Mouse (Mus musculus): ENCODE data around the gene Gpr55.
"Not testable (repeated sequence)": the region's sequence is repeated elsewhere in the genome, so short reads cannot be mapped to it uniquely, and the experiment has no call there.

Gene Gpr55

DNA sequence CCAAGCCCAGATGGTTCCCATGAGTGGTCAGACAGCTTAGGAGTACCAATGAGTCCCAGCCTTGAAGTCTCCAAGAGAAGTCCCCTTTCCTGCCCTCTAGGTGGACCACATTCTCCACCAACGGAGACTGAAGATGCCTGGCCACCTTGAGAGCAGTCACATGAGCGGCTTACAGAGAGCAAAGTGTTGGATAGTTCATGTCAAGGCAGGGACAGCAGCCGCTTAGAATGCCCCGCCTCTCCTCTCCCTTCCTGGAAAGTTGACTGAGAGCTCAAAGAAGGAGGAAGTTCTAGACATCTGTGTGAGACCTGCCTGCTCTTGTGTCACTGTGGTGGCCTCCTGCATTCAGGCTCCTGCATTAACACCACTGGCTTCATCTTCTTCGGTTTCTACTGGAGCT, at the start of gene Gpr55:
Gene Gpr55 (minus strand): TSS at position 135 of the 400 bp plus-strand sequence.
- DNase-seq (ENCODE audit: low spot score): no peak

DNA sequence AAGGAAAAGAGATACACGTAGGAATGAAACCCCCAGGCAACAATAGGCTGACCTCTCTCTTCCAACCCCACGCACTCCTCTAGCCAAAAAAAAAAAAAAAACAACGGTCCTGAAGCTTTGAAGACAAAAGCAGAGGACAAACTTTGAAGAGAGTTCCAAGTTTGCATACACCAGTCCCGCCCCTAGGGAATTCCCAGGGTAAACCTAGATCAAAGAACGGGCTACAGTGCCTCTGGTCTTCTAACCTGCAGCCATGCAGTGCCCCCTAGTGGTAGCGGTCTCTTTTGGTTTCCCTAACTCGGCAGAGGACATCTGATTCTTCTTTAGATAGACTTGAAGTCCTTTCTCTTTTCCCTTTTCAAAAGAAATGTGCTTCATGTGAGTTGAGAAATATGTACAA, 47.0 kb upstream of the Gpr55 start:
- peak; percentile 64 for DNase-seq (ENCODE audit: low spot score)

DNA sequence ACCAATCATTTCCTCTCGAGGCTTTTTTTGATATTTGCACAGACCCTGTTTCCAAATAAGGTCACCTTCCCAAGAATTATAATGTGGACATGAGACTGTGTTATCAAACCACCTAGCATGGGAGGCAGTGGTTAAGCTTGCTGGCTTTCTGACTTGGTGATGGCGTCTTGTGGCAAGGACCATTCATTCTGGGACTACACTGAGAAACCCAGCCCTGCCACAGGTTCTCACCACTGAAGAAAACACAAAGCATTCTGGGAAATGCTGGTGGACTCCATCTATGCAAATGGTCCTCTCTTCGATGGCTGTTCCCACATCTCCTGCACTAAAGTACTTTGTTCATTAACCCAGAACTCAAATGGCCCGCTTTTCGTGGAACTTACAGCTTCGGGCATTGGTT, 45.2 kb upstream of the Gpr55 start:
- no peak for DNase-seq (ENCODE audit: low spot score)

DNA sequence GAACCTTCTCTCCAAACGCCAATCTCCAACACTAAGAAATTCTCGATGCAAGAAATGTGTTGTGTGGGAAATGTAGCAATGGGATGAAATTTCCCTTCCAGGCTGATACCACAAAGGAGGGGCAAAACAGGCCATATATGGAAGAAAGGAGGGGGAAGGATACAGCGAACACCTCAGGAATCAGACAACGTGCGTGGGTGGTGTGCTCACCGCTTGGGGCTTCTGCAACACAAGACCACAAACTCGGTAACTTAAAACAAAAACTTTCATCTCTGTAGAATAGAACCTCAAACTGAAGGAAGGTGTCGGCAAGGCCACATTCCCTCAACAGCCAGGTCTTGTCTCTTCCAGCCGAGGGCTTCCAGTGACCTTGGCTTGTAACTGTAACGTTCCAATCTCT, 44.7 kb upstream of the Gpr55 start:
- no peak for DNase-seq (ENCODE audit: low spot score)

DNA sequence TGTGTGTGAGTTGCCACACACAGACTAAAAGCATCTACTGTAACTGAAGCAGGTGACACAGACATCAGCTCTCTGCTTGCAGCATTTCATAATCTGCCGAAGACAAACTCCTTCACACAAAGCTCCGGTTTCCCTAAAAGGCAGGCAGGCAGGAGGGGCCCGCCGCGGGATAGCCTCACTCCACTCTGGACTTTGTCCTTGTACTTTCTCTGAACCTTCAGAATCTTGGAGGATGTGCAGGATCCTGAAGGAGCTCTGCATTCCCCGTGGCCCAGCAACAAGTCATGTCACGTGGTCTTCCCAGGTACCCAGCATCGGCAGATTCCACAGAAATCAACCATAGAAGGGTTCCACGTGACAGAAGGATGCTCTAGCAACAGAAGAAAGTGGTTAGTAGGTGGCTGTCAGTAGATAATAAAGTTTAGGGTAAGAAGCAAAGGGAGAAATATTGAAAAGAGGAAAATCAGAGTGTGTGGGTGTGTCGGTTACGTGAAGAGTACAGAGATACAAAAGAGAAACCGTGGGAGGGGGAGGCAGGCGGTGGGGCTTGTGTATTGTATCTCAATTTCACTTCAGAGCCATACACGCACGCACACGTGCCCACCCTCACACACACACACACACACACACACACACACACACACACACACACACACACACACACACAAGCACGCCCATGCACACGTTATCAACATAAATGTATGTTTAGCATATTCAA, 39.2 kb upstream of the Gpr55 start:
- DNase-seq (ENCODE audit: low spot score): no peak

DNA sequence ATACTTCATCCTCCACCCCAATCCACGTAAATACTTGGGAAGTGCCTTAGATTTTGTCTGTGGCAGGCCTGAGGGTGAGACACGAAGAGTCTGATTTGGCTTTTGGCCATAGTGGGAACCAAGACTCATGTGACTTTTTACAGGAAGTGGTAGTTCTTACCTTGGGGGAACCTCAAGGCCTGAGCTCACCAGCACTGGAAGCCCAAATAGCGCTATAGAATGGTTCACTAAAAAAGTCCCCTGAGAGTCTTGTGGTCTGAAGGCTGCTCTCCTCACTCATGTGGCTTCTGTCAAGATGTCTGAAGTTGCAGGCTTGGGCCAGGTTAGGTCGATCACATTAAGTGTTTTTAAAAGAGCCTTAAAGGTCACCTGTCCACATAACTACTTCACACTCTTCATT, 37.2 kb upstream of the Gpr55 start:
- no peak for DNase-seq (ENCODE audit: low spot score)

DNA sequence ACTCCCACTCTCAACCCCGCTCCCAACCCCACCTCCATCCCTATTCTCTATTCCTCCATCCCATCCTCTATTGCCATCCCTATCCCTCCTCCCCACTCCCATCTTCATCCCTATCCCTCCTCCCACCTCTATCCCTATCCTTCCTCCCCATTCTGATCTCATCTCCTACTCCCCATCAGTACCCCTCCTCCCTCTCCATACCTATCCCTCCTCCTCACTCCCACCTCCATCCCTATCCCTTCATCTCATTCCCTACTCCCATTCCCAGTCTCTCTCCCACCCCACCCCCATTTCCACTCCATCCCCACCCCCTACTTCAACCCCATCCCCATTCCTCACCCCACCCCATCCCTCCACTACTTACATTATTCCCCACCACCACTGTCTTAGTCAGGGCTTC, 36.4 kb upstream of the Gpr55 start:
- DNase-seq (ENCODE audit: low spot score): no peak

DNA sequence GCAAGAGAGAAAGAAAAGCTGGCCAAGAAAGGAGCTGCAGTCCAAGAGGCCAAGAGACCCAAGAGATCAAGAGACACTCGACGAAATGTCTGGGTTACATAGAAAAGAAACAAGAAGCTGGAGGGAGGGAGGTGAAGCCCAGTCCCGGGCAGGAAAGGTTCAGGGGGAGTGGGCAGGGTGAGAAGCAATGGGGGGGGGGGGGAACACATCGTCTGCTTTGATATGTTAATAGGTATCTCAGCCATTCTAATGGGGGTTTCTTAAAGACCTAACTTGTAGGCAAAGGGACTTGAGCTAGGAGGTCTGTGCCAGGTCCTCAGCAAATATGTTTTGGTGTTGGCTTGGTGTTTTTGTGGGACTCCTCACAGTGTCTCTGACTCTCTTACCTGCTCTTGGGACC, 32.7 kb upstream of the Gpr55 start:
- no peak for DNase-seq (ENCODE audit: low spot score)

DNA sequence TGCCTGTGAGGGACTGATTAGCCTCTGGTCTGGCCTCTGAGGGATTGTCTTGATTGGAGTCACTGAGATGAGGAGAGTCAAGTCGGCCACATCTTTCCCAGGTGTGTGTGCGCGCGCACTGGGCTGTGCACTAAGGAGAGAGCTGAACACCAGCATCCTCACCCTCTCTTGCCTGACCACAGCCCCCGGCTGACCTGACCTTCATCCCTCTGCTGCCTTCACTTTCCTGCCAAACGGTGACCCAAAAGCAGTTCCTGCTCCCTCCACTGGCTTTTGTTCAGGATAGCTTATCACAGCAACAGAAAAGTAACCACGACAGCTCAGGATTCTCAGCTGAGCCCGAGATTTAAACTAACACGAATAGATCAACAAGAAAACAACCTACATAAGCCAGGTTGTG, 31.4 kb upstream of the Gpr55 start:
- no peak for DNase-seq (ENCODE audit: low spot score)

DNA sequence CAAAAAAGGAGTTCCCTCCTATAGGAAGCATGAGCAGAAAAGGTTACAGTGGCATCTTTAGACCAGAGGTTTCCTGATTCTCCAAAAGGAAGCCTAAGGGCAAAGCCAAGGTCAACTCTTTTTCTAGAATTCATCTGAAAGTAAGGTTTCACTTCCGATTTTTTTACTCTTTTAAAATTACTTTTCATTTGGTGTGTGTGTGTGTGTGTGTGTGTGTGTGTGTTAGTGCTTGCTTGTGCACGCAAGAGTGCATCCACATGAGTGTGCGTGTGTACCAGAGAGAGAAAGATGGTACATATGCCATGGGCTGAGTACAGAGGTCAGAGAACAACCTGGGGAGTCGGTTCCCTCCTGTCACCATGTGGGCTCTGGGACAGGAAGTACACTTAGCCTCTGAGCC, 28.1 kb upstream of the Gpr55 start:
- not testable (repeated sequence) for DNase-seq (ENCODE audit: low spot score)

DNA sequence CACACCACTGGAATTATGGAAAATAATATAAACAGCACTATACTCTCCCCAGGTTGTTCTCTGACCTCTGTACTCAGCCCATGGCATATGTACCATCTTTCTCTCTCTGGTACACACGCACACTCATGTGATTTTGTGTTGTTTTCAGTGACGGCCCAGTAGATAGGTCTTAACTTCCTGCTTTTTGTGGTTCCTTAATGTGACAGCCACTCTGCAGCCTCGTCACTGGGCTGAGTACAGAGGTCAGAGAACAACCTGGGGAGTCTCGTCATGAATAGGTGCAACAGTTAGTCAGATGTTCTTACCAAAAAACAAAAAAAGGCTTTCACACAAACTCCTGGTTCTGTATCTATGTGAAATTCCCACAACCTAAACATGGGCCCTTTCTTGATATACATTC, 27.5 kb upstream of the Gpr55 start:
- DNase-seq (ENCODE audit: low spot score): no peak

DNA sequence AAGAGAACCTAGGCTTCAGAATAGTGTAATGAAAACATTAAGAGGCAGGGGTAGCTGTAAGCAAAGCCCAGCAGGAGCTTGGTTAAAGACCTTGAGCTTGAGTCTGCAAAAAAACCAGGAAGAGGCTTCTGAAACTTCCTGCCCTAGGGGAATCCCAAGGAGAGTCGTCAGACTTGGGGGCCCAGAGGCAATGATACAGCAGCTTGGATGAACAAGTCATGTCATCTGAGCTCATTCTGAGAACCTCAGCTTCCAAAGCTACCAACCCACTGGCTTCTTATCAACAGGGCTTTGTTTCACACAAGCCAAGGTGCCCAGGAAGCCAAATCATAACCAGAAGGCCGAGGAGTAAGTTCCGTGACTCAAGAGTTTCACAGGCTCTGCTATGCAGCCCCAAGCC, 25.0 kb upstream of the Gpr55 start:
- no peak for DNase-seq (ENCODE audit: low spot score)

DNA sequence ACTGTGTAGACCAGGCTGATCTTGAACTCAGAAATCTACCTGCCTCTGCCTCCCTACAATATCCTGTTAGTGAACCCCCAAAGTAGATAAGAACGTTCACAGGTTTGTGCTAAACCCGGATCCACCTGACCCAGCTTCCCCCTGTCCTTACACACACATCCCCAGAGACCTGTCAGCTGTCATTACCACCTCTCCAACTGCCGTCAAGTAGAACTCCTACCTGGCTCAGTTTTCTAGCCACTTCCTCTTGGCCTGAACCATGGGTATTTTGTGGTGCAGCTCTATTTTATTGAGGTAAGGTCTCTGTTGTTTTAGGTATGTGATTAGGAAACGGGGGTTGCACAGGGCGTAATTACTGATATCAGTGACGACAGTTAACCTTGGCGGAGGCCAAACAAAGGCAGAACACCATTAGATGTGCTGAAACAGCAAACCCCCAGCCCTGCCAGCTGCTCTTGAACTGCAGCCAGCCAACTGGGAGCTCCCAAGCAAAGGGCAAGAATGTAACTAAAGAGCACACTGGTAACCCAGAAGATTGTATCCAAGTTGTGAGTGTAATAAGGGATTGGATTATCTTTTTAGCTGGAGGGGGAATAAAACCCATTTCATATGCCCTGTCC, 21.0 kb upstream of the Gpr55 start:
- no peak for DNase-seq (ENCODE audit: low spot score)

DNA sequence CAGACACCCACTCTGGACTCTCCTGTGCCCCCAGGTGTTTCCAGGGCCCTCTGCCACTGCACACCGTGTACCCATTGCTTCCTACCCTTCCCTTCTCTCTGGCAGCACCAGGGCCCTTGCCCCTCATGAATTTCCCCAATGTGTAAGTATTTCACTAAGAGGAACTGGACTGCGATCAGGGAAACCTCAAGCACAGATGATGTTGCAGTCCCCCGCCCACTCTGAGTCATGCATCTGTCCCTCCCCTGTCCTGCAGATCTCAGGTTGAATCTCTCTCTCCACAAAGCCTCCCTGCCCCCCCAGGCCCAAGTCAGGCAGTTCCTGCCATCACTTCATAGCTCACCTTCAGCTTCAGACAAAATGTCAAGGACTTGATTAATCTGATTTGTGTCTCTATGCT, 16.9 kb upstream of the Gpr55 start:
- DNase-seq (ENCODE audit: low spot score): no peak

DNA sequence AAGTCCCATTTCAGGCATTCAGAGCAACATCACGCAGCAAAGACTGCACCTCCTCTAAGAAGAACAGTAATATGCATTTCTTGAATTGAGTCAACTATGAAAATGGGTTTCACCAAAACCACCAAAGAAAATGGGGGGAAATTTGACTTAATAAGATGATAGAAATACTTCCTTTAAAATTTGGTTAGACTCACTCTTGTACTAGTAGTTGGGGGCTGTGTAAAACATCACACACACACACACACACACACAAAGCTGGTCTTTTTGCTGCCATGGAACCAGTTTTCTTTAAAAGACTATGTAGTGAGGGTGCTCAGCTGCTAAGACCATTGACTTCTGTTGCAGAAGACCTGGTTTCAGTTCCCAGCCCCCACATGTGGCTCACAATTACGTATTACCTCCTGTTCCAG, 12.7 kb upstream of the Gpr55 start:
- DNase-seq (ENCODE audit: low spot score): no peak

DNA sequence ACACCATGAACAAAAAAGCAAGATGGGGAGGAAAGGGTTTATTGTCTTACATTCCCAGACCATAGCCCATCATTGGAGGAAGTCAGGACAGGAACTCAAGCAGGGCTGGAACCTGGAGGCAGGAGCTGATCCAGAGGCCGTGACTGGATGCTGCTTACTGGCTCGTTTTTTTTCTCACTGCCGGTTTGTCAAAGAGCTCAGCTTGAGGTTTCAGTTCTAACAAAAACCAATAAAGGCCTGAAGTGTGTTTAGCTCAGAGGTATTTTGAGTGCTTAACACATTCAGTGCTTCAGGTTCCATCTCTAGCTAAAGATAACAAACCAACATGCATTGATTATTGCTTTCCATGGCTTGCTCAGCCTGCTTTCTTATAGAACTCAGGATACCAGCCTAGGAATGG, 11.5 kb upstream of the Gpr55 start:
- DNase-seq (ENCODE audit: low spot score): no peak

DNA sequence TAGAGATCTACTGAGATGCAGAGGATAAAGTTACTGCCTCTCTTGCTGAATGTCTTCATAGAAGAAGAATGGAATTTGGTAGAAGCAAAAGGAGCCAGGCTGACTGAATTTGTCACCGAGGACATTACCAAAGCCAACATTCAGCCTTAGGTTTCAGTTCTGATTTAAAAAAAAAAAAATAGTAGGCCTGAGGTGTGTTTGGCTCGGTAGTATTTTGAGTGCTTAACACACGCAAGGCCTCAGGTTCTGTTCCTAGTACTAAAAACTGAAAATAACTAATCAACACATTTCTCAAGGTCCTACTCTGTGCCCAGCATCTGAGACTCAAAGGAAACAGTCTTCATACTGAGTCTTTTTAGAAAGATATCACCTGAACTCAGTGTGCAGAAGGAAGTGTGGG, 10.3 kb upstream of the Gpr55 start:
- DNase-seq (ENCODE audit: low spot score): no peak

DNA sequence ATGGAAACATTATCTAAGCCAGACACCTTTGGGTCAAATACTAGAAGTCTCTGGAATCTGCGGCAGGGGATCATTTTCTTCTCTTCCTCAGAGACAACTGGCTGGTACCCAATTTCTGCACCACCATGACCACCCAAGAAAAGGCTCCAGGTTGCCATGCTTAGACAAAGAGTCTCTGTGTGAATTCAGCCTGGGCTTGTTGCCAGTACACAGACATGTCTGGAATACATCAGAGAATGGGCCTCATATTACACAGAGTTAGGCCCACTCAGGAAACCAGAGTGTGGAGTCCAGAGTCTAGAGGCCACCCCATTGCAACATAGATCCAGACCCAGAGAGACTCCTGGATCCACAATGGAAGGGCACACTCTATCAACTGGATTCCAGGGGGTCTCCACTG, 8.7 kb upstream of the Gpr55 start:
- DNase-seq (ENCODE audit: low spot score): no peak

DNA sequence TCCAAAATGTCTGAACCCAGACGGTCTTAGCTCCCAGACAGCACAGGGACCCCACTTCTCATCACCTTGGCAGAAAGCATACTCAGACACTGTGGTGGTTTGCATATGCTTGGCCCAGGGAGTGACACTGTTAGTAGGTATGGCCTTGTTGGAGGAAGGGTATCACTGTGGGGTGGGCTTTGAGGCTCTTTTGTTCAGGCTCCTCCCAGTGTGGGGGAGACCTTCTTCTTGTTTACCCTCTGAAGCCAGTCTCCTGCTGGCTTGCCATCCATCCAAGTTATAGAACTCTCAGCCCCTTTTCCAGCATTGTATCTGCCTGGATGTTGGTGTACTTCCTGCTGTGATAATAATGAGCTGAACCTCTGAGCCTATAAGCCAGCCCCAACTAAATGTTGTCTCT, 8.3 kb upstream of the Gpr55 start:
- DNase-seq (ENCODE audit: low spot score): no peak

DNA sequence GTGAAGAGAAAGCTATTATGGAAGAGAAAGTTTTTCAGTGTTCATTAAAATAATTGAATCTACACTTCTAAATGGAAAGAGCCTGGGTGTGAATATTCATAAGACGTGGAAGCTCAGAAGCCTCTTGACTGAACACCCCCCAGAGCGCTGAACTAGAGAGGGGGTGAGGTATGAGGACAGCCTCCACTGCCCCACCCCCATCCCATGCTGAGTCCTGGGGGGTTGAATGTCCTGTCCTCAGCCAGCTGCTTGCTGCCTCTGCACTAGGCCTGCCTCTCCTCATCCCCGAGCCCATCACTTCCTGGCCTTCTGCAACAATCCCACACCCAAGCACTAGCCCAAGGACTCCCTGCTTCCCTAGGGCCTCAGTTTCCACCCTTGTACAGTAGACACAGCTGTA, 5.0 kb upstream of the Gpr55 start:
- no peak for DNase-seq (ENCODE audit: low spot score)

DNA sequence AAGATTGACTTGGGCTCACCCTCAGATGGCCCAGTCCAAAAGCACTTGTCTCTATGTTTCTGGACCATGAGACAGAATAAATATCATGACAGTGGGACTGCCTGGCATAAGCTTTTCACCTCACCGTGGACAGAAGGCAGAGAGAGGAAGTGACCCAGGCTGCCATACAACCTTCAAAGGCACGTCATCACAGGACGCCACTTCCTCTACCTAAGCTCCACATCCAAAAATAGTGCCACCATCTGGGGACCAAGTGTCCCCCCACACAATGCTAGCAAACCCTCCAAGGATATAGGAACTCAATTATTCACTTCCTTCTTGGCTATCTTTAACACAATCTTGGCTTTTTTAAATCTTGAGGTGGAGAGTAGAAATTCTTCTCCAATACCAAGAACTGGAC, 1.3 kb upstream of the Gpr55 start:
- no peak for DNase-seq (ENCODE audit: low spot score)

DNA sequence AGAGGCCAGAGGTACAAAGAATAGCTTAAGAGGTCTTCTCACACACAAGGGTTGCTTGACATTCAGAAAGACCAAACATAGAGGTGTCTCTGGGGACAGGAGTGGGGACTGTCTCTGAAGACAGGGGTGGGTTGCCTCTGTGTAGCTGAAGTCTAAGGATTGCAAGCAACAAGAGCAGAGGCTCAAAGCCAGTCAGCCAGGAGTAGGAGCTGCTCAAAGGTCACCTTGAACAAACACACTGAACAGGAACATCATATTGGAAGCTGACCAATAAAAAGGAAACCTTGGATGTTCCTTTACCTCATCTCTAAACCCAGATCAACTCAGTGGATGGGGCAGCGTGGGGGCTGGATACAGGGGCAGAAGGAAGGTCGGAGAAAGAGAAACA, 924 bp downstream of the Gpr55 start:
- no peak for DNase-seq (ENCODE audit: low spot score)

DNA sequence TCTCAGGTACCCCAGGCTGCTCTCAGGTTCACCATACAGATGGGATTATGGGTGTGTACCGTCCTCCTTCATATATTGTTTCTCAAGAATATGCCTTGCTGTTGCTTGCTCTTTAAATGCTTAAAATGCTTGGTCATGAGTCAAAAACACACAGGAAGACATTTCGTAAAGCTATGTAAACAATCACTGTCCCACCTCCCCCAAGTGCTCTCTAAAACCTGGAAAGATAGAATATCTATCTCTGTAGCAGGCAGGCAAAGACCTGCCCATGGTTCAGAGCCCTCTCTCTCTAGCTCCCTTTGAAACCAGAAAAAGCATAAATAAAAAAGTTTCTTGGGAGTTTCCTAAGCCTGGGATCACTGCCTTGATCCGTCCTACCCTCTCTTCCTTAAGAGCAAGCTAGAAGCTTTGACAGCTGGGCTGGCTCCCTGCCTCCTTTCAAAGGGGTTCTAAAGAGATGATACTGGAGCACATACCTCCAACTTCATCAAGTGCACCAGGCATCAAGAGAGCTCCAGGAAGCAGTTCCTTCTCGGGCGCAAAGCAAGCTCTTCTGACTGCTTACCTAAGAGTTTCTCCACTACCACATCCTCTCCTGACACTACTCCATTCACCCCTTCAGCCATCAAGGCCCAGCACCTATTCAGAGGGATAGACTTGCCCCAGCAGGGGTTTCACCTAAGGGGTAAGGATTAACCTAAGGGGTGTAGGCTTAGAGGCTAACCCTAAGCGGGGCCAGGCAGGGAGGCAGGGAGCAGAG, 1.5 kb downstream of the Gpr55 start:
- DNase-seq (ENCODE audit: low spot score): no peak
